Mouse (Mus musculus) left cerebral cortex, postnatal 36 days (tissue): ENCODE measurements at regions not wholly inside any gene's neighbourhood (a gene's known extent, or its start where the extent isn't known, plus 50 kb on each side); places are given as distances from the start of the nearest gene placed in this dataset.

Experiments
- DNase-seq, 2 experiments: peaks; one replicate each; pipeline ENCODE4 v3.0.0; 2021 to 2022; ENCODE audit warnings: low spot score in 2 of 2, mixed read lengths in 1 of 2
- intact Hi-C: fragments of 180-260 bp; cut with DNase I; formaldehyde crosslinking; loops from one replicate; pipeline ENCODE4 v1.15.1; 2025

DNA sequence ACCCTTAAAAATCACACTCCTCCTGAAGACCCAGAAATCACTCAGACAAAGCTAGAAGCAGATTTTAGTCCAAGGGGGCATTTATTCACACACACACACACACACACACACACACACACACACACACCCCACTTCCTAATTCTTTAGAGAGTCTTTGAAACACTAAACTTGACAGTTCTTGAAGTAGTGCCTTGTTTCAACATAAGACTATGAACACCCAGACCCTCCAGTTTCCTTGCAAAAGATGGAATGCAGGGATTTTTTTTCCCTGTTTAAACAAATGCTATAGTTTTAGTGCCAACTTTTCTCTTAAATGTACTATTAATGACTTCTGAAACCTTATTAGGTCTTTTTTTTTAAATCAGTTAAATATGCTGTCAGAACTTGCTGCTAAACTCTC is 279.2 kb upstream of the Fat1 start:
- DNase-seq: no peak
- intact Hi-C loops: no loop called here

DNA sequence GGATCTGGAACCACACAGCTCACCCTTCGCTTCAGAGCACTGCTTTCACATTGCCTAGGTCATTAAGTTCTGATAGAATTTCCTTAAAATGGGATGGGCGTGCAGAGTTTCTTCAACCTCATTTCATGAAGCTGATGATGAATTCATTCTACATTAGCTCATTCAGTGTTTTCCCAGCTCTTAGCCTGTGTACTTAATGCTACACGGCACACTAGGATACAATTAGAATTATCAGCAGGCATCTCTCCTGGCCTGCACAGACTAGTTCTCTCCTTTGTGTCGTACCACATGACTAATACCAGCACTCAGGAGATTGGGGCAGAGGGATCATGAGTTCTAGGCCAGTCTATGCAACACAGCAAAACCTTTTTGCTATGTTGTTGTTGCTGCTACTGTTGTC is 278.8 kb upstream of the Fat1 start:
- no peak for DNase-seq
- intact Hi-C loops: no loop called here

DNA sequence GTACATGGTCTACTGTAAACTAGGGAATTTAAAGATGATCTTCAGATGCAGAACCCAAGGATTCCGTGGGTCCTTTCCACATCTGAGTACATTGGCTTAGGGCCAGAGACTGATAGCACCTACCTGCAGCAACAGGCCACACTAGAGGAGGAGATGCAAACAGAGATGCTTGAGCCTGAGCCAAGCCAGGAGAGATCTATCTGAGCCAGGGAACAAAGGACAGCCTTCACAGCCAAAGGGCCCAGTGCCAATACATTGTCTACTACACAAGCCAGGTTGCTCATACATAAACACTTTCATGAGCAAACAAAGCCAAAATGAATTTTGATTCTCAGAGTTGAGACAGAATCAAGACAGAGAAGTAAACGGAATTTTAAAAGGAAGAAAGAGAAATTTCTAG is 273.6 kb upstream of the Fat1 start:
- no peak for DNase-seq
- intact Hi-C loops: no loop called here

DNA sequence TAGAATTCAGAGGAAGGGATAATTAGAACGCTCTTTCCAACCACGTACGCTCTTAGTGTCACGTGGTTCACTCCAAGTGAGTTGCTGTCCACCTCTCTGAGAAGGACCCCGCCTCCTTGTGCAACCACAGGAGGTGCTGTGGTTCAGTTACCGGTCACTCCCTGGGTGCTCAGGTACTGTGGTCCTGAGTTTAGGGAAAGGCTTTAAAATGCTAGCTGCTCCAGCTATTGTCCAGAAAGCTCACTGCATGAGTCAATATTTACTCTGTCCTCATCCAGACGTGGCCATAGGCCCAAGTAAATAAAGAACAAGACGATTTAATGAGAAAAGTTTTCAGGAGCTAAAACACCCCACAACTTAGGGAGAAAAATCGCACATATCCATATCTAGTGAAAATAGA is 248.1 kb upstream of the Fat1 start:
- intact Hi-C loops: no loop called here
- no peak for DNase-seq

DNA sequence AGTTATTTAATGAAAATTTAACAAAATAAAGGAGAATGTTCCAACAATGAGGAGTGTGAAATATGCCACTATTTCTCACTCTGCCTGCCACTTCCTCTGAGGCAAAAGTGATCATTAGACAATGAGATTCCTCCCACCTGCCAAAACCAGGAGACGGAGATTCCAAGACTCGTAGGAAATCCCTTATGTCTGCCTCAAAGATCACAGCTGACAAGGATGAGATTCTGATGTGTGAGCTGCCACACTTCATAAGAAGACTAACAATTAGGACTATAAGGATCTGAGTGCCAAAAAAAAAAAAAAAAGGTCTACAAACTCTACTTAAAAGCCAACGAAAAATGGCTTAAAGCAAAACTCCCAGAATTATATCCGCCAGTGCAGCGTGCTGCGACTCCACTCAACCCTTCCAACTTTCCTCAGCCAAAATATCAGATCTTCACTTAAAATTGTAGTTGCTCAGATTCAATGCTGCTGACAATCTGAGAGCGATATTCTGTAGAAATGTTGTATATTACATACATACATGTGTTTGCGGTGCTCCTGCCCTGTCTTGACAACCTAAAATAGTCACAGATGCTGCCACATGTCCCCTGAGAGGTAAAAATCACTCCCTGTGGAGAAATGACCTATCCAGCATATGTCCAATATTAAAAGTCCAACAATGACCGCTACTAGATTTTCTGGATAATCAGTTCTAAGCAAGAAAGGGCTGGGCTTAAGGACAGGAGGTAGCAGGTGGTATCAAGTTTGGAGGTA is 245.2 kb upstream of the Fat1 start:
- intact Hi-C loops: no loop called here
- DNase-seq: no peak

DNA sequence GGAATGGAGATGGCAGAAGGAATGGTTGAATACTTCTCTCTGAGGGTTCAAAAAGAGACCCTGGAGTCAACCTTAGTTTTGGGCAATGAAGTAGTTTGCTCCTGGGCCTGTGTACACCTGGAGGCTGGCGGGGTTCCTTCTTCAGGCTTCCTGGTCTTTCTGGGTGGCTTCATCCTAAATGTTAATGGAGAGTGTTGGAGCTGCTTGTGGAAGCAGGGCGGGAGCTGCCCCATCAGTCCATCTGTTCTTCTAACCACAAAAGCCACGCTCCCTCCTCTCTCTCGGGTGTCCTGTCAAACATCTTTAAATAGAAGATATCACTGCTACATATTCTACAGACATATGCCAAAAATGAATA is 244.7 kb upstream of the Fat1 start:
- intact Hi-C loops: no loop called here
- no peak for DNase-seq

DNA sequence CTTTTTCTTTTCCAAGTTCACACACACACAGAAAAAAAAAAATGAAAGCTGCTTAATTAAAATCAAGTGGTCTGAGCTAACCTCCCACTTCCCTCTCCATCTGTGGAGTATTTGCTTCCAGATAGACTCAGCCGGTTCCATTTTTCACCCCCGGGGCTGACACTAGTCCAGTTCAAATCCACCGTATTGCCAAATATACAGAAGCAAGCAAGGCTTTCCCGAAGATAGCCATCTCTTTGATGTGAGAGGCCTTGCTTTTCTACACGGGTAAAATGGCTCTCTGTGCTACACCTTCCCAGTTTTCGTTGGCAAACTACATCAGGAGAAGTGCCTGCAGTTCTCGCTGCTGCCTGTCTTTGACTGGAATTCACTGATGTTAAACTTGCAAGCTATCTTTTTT is 244.1 kb upstream of the Fat1 start:
- no peak for DNase-seq
- intact Hi-C loops: no loop called here

DNA sequence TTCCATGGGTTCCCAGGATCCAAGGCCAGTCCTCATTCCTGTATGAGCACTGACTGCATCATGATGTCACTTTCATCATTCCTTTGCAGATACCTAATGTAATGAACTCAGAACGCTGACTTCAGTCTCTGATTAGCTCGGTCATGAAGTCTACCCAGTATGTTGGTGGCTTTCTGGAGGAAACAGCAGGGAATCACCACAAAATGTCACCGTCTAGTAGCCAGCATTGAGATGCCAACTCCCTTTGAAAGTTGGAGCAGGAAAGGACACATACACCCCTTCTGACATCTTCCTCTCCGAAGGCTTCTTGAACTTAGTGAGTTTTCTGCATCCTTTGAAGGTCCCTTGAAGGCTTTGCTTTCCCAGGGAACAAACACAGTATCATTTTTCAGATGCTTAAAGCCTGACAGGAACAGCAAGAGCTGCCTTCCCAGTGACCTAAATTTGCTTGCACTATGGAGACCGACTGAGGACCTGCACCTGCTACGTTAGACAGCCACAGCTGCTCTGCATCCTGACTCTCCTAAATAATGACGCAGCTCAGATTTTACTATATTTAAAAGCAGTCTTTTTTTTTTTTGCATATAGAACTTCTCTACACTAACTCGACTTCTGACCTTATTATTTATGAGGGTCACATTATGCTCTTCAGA is 243.1 kb upstream of the Fat1 start:
- intact Hi-C loops: no loop called here
- no peak for DNase-seq

DNA sequence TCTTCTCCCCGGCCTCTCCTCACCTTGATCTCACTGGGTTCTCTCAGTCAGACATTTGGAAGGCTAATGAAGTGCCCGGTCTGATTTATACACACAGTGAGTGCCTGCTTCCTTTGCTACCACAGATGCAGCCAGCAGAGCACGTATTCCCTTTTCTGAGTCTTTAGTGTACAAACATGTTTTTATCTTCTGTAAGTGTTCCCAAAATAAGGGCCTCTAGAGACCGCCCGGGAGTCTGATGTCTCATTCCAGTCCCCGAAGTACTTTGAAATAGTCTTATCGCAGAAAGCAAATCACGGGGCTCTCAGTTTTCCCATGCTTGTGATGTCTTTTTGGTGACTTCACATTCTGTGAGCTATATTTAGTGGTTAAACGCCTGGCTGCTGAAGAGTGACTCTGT is 240.4 kb upstream of the Fat1 start:
- intact Hi-C loops: no loop called here
- peak in 1 of 2 experiments; percentile 12 for DNase-seq

DNA sequence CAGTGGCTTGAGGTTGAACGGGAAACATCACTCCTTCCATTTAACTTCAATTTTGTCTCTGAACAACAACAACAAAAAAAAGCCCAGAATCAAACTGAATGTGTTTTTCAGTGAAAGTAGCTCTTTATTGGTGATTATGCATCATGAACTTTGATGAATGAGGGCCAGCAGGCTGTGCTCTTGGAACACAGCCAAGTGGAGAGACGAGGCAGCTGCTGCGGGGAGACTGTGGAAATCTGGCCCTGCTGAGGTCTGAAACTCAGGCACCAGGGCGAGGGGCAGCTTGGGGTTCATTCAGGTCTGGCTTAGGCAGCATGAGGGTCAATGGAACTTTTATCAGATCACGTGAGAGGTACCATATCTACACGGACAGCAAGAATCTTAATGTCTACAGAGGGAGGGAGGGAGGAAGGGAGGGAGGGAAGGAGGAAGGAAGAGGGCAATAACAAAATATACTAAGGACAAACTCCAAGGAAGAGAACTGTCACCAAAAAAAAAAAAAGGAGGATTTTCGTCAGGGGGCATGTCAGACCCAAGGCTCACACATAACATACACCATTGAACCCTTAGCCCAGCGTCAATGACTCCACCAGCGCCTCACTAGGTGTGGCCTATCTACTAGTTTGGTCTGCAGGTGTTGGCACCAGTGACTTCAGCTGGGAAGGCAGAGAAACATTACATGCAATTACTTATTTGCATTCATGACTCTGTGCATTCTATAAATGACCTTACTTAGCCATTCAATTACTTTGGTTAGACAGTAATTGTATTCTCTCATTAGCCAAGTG is 239.0 kb upstream of the Fat1 start:
- intact Hi-C loops: no loop called here
- DNase-seq: no peak

DNA sequence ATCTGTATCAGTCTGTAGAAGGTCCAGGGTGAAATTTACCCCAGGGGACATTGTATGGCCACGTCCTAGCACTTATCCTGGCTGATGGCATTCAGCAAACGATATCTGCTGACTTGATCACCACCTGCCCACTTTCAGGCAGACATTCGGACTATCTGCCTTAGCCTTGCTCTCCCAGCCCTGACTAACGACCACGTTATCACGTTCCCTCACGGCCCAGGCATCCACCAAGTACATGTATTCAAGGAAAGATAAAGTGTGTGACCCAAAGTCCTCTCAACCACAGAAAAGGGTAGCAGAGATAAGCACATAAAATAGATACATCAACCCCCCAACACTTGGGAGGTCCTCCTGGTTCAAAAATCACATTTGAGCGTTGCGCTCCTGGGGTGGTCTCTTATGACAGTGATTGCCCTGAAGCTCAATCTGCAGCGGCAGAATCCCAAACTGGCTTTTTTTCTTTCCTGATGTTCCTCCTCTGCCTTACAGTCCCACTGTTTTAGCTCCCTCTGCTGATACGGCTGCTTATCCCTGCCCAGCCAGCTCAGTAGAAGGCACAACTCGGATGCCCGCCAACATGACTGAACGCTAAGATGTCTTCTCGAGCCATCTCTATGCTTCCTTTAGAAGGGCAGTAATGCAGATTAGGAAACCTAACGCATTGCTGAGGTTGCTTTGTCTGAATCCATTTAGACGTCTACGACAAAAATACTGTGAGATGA is 235.7 kb upstream of the Fat1 start:
- intact Hi-C loops: no loop called here
- no peak for DNase-seq

DNA sequence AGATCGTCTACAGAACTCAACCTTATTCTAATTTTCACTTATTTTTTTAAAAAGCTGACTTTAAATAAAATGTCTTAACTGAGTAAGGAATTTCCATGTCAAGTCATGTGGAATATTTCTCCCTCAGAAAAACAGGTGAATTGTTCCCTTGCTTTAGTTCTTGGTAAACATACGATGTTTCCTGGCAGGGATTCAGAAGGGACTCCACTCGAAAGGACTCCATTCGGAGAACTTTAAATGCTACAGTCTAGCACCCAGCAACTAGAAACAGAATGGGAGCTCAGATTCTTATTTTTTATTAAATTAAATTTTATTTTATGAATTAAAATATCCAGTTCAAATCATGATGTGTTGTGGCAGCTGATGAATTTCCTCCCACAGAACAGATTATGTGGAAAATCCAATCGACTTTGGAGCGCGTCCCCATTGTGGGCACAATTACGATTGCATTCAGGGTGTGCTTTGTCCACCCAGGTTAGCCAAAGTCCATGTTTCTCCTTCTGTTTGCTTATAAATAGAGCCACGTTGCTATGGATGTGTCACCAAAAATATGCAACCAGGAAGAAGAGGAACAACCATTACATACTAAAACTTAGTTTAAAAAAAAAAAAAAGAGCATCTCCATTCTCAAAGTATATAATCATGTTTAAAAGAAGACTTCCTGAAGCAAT is 230.5 kb upstream of the Fat1 start:
- intact Hi-C loops: no loop called here
- no peak for DNase-seq

DNA sequence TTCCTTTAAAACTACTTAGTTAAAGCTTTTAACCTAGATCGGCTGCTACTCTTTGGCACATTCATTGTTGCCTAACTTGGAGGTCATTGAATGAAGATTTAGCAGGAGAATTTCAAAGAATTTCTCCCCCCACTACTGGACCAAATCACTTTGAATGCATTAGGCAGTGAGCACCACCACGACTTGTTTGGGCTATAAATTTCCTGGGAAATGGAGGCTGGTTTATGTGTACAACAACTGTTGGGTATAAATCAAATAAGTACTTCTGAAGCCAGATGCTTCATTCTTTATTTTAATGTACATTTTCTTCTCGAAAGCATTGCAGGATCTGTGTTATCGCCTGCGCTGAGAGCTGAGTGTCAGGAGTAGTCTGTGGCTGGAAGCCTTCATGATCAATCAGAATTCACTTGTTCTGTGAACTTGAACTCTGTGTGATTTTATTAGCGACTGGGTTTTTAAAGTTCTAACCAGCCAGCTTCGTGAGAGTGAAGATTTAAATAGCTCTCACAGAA is 226.5 kb upstream of the Fat1 start:
- intact Hi-C loops: no loop called here
- DNase-seq: no peak

DNA sequence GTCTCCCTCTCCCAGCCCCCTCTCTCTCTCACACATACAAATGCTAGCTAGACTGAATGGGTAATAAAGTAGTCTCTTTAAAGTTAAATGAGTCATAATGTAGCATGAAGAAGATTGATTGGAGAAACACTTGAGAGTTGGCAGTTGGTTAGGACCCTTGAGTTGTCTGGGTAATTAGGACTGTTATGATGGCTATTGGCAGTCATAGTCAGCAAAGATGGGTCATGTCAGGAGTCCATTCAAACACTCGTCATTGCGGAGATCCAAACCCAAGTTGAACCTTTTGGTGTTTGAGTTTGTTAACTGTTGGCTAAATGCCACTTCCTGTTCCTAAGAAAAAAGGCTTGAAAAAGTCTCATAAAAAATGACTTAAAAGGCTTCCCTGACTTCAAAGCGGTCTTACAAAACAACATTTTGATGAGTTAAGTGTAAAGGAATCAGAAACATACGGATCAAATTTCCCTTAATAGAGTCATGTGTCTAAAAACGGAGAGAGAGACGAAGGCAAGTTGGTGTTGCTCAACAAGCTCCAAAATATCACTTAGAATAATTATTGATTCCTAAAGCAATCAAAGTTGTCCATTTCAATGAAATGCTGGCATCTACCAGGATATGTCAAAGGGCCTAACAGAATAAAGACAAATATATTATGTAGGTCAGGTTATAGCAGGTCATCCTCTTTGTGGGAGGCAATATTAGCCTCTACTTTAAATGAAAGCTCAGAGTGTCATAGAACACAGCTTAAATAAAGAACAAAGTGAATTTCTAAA is 225.9 kb upstream of the Fat1 start:
- intact Hi-C loops: no loop called here
- DNase-seq: no peak

DNA sequence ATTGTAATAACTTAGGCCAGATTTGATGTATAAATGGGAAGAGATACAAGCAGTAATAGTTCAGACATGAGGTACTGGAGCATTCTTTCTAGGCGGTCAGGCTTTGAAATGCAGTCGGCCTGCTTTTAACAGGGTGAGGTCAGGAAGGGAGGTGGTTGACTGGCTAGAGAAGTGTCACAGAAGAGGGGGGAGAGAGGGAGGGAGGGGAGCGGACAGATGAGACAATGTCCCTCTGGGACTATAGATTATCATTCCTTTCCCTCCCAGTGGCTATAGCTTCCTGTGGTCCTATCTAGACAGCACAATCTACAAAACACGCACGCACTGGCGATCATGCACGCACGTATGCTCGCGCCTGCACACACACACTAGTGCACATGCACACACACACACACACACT is 200.7 kb upstream of the Fat1 start:
- no peak for DNase-seq
- intact Hi-C loops: no loop called here

DNA sequence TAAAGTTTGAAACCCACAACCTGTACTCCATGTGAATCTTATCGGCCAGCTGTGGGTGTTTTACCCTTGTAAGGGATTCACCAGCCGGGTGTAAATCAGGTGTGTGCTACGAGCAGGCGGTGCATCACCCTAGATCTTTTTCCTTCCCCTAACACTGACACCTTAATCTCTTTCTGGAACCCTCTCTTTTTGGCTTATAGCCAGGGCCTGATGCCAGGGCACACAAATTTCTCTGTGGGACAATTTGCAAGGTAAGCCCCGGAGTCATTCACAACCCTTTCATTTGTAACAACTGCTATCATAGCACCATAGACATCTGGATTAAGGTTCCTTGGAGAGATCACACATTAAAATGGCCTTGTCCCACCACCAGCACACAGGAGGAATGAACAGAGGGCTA is 199.4 kb upstream of the Fat1 start:
- intact Hi-C loops: no loop called here
- DNase-seq: no peak

DNA sequence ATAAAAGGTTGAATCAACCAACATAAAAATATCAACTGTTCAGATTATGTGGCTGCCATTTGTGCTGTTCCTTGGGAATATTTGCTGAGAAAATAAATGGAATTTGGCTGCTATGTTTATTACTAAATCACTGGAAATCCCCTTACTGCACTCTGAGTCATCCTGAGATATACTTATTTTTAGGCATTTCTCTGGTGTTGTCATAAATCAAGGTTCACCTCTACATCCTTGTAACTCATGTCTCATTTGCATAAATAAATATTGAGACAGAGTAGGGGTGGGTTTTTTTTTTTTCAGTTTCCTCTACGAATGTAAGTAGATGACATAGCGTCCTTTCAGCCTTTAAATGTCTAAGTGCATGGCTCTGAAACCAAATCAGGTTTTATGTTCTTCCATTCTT is 191.9 kb upstream of the Fat1 start:
- intact Hi-C loops: no loop called here
- DNase-seq: no peak

DNA sequence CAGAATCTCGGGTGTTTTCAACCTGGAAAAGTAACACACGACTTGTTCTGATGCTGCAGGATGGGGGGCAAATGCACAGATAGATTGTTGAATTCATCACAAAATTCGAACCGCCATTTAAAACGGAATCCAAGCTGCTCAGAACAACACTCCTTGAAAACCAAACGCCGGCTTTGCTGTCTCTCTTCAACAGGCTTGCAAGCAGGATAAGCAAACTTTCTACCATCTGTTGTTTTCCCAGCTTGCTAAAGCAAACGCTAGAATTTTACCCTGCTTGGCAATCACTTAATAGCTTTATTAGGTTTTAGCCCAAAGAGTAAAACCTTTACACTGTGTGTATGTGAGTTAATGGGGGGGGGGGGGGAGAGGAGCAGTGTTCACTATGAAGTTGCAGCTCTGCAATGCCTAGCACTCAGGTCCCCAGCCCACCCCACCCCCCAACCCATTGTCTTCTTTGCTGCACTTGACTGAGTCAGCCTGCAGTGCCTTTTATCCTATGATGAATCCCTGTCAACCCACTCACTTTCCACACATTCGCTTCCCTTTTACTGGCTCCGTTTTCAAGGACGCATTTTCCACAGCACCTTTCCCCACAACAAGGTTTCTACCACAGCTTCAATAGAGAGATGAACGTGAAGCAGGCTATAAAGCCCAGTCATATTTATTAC is 190.1 kb upstream of the Fat1 start:
- intact Hi-C loops: no loop called here
- no peak for DNase-seq
